Mouse (Mus musculus): ENCODE results near the gene BC048403. TPM values are rescaled to one million over a fixed set of nuclear protein-coding genes. Genes with fewer than 3 reads are reported as not detected.

BC048403 gene
- total and polyA plus RNA-seq, 3 experiments, result 2.7 to 11.6 TPM; not detected in 1

GRCm38 (mm10) chr10:121716862-121717261 is 22.9 kb upstream of the BC048403 start:
- no peaks in the 10 kb centered on the region for H3K36me3 ChIP-seq (ENCODE audit: control insufficient read depth in 1 of 2, insufficient read depth in 2 of 2, low read length in 2 of 2)
- no peak overlapping the region for H3K27ac ChIP-seq (ENCODE audit: control insufficient read depth, low read depth, low read length)
- no peaks in the 10 kb centered on the region for H3K9me3 ChIP-seq (replicated peaks; ENCODE audit: insufficient read depth, low read length)
- DNase-seq (ENCODE audit: low read depth, low spot score), result peak; percentile 8
- TF ChIP-seq USF2 (IDR thresholded peaks at IDR 0.05; ENCODE audit: borderline replicate concordance in 1 of 2, insufficient read depth in 1 of 2, low read depth in 1 of 2, low read length in 2 of 2), result no peak
- TF ChIP-seq NELFE (IDR thresholded peaks at IDR 0.05; ENCODE audit: low read depth, low read length), result no peak
- TF ChIP-seq MYC (IDR thresholded peaks at IDR 0.05; ENCODE audit: low read depth, low read length), result no peak
- no peak for TF ChIP-seq MAFK (IDR thresholded peaks at IDR 0.05; ENCODE audit: borderline replicate concordance, low read depth, low read length)
- no peak for TF ChIP-seq RAD21 (IDR thresholded peaks at IDR 0.05; ENCODE audit: low read depth, low read length)
- no peak for TF ChIP-seq JUND (IDR thresholded peaks at IDR 0.05; ENCODE audit: low read depth, low read length)
- TF ChIP-seq MAZ (IDR thresholded peaks at IDR 0.05; ENCODE audit: low read depth, low read length), result no peak
- TF ChIP-seq MYB (IDR thresholded peaks at IDR 0.05; ENCODE audit: low read depth, low read length), result no peak
- no peaks in the 10 kb centered on the region for H3K27me3 ChIP-seq (ENCODE audit: control insufficient read depth in 1 of 2, insufficient read depth in 2 of 2, low read length in 2 of 2)
- no peak overlapping the region for H3K9ac ChIP-seq (ENCODE audit: control insufficient read depth, low read depth, low read length, poor library complexity, severe bottlenecking)
- no peaks in the 10 kb centered on the region for H3K79me2 ChIP-seq (ENCODE audit: control insufficient read depth, insufficient read depth, low read length, poor library complexity)
- no peak overlapping the region for H3K4me3 ChIP-seq (ENCODE audit: control insufficient read depth in 1 of 2, insufficient read depth in 1 of 2, low read depth in 2 of 2, low read length in 2 of 2)
- H3K4me1 ChIP-seq (ENCODE audit: control insufficient read depth in 1 of 2, insufficient read depth in 2 of 2, low read length in 2 of 2), result no peaks in the 10 kb centered on the region

DNA sequence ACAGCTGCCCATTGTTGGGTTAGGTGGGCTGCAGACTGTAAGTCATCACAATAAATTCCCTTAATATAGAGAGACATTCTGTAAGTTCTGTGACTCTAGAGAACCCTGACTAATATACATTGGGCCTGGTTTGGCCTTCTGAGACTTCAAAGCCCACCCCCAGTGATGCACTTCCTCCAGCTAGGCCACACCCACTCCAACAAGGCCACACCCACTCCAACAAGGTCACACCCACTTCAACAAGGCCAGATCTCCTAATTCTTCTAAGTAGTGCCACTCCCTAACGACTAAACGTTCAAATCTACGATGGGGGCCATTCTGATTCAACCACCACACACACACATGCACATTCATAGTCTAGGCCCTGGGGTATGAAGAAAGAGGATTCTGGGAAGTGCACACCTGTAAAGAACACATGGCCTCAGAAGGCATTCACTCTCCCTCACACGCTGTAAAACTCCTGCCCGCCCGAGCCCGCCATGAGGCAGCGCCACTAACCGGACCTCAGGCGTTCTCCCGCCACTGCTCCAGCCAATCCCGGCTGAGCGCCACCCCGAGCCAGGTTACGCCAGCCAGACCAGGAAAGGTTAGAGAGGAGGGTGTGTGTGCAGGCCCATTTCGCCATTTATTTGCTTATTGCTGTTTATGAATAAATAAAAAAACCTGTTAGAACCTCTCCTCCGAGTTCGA is 20.7 kb upstream of the BC048403 start:
- Histone ChIP-seq H3K79me2 (ENCODE audit: control insufficient read depth, insufficient read depth, low read length, poor library complexity) (no peaks in the 10 kb centered on the region), H3K4me1 (ENCODE audit: control insufficient read depth in 1 of 2, insufficient read depth in 2 of 2, low read length in 2 of 2) (no peaks in the 10 kb centered on the region), H3K9me3 (replicated peaks; ENCODE audit: insufficient read depth, low read length) (no peaks in the 10 kb centered on the region), H3K9ac (ENCODE audit: control insufficient read depth, low read depth, low read length, poor library complexity, severe bottlenecking) (no peak overlapping the region), H3K4me3 (ENCODE audit: control insufficient read depth in 1 of 2, insufficient read depth in 1 of 2, low read depth in 2 of 2, low read length in 2 of 2) (no peak overlapping the region), H3K27me3 (ENCODE audit: control insufficient read depth in 1 of 2, insufficient read depth in 2 of 2, low read length in 2 of 2) (no peaks in the 10 kb centered on the region), H3K36me3 (ENCODE audit: control insufficient read depth in 1 of 2, insufficient read depth in 2 of 2, low read length in 2 of 2) (no peaks in the 10 kb centered on the region), H3K27ac (ENCODE audit: control insufficient read depth, low read depth, low read length) (no peak overlapping the region)
- TF ChIP-seq TBP (IDR thresholded peaks at IDR 0.05; ENCODE audit: low read depth, low read length) (no peak), USF2 (IDR thresholded peaks at IDR 0.05; ENCODE audit: borderline replicate concordance in 1 of 2, insufficient read depth in 1 of 2, low read depth in 1 of 2, low read length in 2 of 2) (no peak), TCF12 (IDR thresholded peaks at IDR 0.05; ENCODE audit: low read depth, low read length) (no peak), TAL1 (IDR thresholded peaks at IDR 0.05; ENCODE audit: low read length) (no peak), POLR2A (IDR thresholded peaks at IDR 0.05; ENCODE audit: control insufficient read depth in 1 of 2, insufficient read depth in 1 of 2, low read depth in 1 of 2, low read length in 2 of 2, poor library complexity in 1 of 2) (no peak)
- DNase-seq (ENCODE audit: low read depth, low spot score), result no peak

DNA sequence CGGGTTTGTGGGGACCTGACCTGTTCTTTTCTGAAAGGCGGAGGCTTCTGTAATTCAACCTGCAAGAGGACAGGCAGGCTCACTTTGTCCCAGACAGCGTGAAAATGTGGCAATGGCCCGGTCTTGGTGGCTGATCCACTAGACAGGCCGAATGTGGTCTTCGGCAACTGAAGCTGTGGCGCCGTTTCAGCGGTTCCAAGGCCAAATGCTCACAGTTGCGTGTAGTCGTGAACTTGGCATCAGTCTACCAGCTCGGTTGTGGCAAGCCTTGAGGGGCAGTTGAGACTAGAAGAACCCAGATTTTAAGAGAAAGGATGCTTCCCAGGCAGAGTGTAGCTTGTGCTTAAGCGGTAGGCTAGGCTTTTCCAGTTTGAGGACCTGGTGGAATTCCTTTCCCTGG is 19.0 kb upstream of the BC048403 start:
- Histone ChIP-seq H3K27me3 (ENCODE audit: control insufficient read depth in 1 of 2, insufficient read depth in 2 of 2, low read length in 2 of 2) (no peaks in the 10 kb centered on the region), H3K79me2 (ENCODE audit: control insufficient read depth, insufficient read depth, low read length, poor library complexity) (no peaks in the 10 kb centered on the region), H3K27ac (ENCODE audit: control insufficient read depth, low read depth, low read length) (no peak overlapping the region), H3K4me3 (ENCODE audit: control insufficient read depth in 1 of 2, insufficient read depth in 1 of 2, low read depth in 2 of 2, low read length in 2 of 2) (no peak overlapping the region), H3K36me3 (ENCODE audit: control insufficient read depth in 1 of 2, insufficient read depth in 2 of 2, low read length in 2 of 2) (no peaks in the 10 kb centered on the region), H3K4me1 (ENCODE audit: control insufficient read depth in 1 of 2, insufficient read depth in 2 of 2, low read length in 2 of 2) (no peaks in the 10 kb centered on the region), H3K9ac (ENCODE audit: control insufficient read depth, low read depth, low read length, poor library complexity, severe bottlenecking) (no peak overlapping the region), H3K9me3 (replicated peaks; ENCODE audit: insufficient read depth, low read length) (no peaks in the 10 kb centered on the region)
- TF ChIP-seq ZKSCAN1 (IDR thresholded peaks at IDR 0.05; ENCODE audit: low read depth, low read length) (no peak), POLR2A (IDR thresholded peaks at IDR 0.05; ENCODE audit: control insufficient read depth in 1 of 2, insufficient read depth in 1 of 2, low read depth in 1 of 2, low read length in 2 of 2, poor library complexity in 1 of 2) (no peak)
- DNase-seq (ENCODE audit: low read depth, low spot score), result no peak

All from MEL (cell line).